26 mouse cellular contexts compared by ENCODE assay signal in the genomic region with DNA sequence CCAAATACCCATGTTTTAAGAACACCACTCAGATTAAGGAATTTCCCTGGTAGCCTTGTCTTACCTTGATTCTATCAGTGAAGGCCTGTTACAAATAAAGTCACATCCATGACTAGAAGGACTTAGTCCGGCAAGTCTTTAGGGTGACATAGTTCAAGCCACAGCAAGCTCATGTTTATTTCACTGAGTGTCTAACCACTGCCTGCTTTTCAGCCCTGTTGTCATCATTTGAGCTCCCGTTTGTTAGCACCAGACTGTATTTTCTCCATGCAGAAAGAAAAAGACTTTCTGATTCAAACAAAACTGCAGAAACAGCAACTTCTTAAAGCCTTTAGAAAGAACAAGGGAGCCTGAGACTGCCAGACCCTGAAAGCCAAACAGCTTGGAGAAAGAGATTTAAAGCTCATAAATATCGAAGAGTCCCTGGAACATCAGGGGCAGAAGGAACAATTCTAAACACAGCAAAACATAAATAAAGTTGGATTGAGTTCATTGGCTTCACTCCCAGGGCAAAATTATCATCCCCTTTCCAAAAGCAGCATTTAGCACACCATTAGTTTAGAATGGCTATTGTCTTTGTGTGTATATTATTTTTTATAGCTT.
DNase-seq lines count a peak whose midpoint lies in the region; ATAC-seq and TF ChIP-seq lines count a peak whose summit lies in the region.
"Had no signal": no experiment of that assay in that cellular context is flagged by ENCODE, and none has a peak within 500 bp of the region (broad histone marks: within the 10 kb centered on the region; RNA-seq: fewer than 3 reads in every experiment).

No protein-coding gene starts in this region.

- no peaks in the 10 kb centered on the region for H3K36me3 ChIP-seq in kidney, postnatal 0 days (ENCODE audit: insufficient read depth, low read length)
- no peaks in the 10 kb centered on the region for H3K36me3 ChIP-seq in kidney, embryonic 15.5 days
- no peaks in the 10 kb centered on the region for H3K36me3 ChIP-seq in lung, embryonic 16.5 days (ENCODE audit: control insufficient read depth, insufficient read depth, low read length)
- no peaks in the 10 kb centered on the region for H3K36me3 ChIP-seq in stomach, embryonic 15.5 days
- H3K36me3 ChIP-seq in stomach, postnatal 0 days (ENCODE audit: control insufficient read depth, insufficient read depth, low read length): no peaks in the 10 kb centered on the region
- H3K36me3 ChIP-seq: forebrain, embryonic 10.5 days; G1E; heart, embryonic 10.5 days; heart, embryonic 13.5 days had no signal

- ATAC-seq in kidney, postnatal 0 days (replicated peaks; ENCODE audit: low FRiP score, low read depth): no peak
- no peak for ATAC-seq in kidney, embryonic 15.5 days (replicated peaks; ENCODE audit: low FRiP score)
- peak; percentile 83 for ATAC-seq in lung, embryonic 16.5 days (ENCODE audit: low read depth)
- no peak for ATAC-seq in stomach, embryonic 15.5 days (ENCODE audit: insufficient read depth, low FRiP score, low read depth)
- no peak for ATAC-seq in stomach, postnatal 0 days (ENCODE audit: low FRiP score, low TSS enrichment)
- ATAC-seq: forebrain, embryonic 13.5 days; forebrain, embryonic 16.5 days; Patski had no signal

- peak; percentile 15 for DNase-seq in kidney, postnatal 0 days (ENCODE audit: low spot score)
- DNase-seq in lung, postnatal 4 days: no peak
- DNase-seq in stomach, postnatal 0 days (ENCODE audit: low spot score): no peak
- DNase-seq: adrenal gland, postnatal 10 days; adrenal gland, postnatal 36 days; B cell, adult 2 months; cerebellum, adult 18-20 months; cerebellum, adult 9-10 months; cerebellum, postnatal 14 days; gastrocnemius, postnatal 10 days; gastrocnemius, postnatal 36 days; heart, adult 2 months; heart, postnatal 14 days; heart, postnatal 4 days had no signal

- no peaks in the 10 kb centered on the region for H3K4me1 ChIP-seq in kidney, postnatal 0 days (replicated peaks; ENCODE audit: insufficient read depth, low read length)
- no peaks in the 10 kb centered on the region for H3K4me1 ChIP-seq in kidney, embryonic 15.5 days
- H3K4me1 ChIP-seq in lung, embryonic 16.5 days (replicated peaks; ENCODE audit: control insufficient read depth, insufficient read depth, low read length): 0 out of 2 replicates have a peak, but pooled peaks cover 6% of the 10 kb centered on the region
- no peaks in the 10 kb centered on the region for H3K4me1 ChIP-seq in stomach, embryonic 15.5 days
- H3K4me1 ChIP-seq in stomach, postnatal 0 days (replicated peaks; ENCODE audit: control insufficient read depth, insufficient read depth): no peaks in the 10 kb centered on the region
- H3K4me1 ChIP-seq: forebrain, embryonic 10.5 days; forebrain, embryonic 13.5 days; heart, embryonic 10.5 days; heart, embryonic 13.5 days had no signal

- TF ChIP-seq EP300 in stomach, postnatal 0 days (optimal IDR thresholded peaks at IDR 0.05): no peak

- WGBS in kidney, postnatal 0 days: 62% methylated on average over 3 of the region's 3 CpGs
- WGBS in kidney, embryonic 15.5 days: 61% methylated on average over 3 of the region's 3 CpGs
- 33% methylated on average over 3 of the region's 3 CpGs for WGBS in lung, embryonic 16.5 days
- WGBS in stomach, embryonic 15.5 days: 62% methylated on average over 3 of the region's 3 CpGs
- 48% methylated on average over 3 of the region's 3 CpGs for WGBS in stomach, postnatal 0 days

- no peak overlapping the region for H3K9ac ChIP-seq in kidney, postnatal 0 days (ENCODE audit: low read depth, low read length)
- H3K9ac ChIP-seq in kidney, embryonic 15.5 days: no peak overlapping the region
- no peak overlapping the region for H3K9ac ChIP-seq in lung, embryonic 16.5 days (ENCODE audit: low read length)
- H3K9ac ChIP-seq in stomach, embryonic 15.5 days: no peak overlapping the region
- no peak overlapping the region for H3K9ac ChIP-seq in stomach, postnatal 0 days (ENCODE audit: low read length)
- H3K9ac ChIP-seq: forebrain, embryonic 13.5 days; heart, embryonic 13.5 days; hindbrain, embryonic 14.5 days had no signal

- H3K4me2 ChIP-seq in kidney, postnatal 0 days (ENCODE audit: low read length): no peak overlapping the region
- no peak overlapping the region for H3K4me2 ChIP-seq in kidney, embryonic 15.5 days
- H3K4me2 ChIP-seq in lung, embryonic 16.5 days (ENCODE audit: low read depth, low read length): no peak overlapping the region
- H3K4me2 ChIP-seq in stomach, embryonic 15.5 days: no peak overlapping the region
- H3K4me2 ChIP-seq in stomach, postnatal 0 days (replicated peaks; ENCODE audit: low read depth): no peak overlapping the region
- H3K4me2 ChIP-seq: forebrain, embryonic 13.5 days; heart, embryonic 13.5 days; hindbrain, embryonic 14.5 days had no signal

- no peaks in the 10 kb centered on the region for H3K27me3 ChIP-seq in kidney, postnatal 0 days (ENCODE audit: insufficient read depth, low read length)
- no peaks in the 10 kb centered on the region for H3K27me3 ChIP-seq in kidney, embryonic 15.5 days
- H3K27me3 ChIP-seq in lung, embryonic 16.5 days (ENCODE audit: control insufficient read depth, insufficient read depth, low read depth, low read length): no peaks in the 10 kb centered on the region
- H3K27me3 ChIP-seq in stomach, embryonic 15.5 days (replicated peaks): no peaks in the 10 kb centered on the region
- no peaks in the 10 kb centered on the region for H3K27me3 ChIP-seq in stomach, postnatal 0 days (ENCODE audit: control insufficient read depth, insufficient read depth, low read length)
- H3K27me3 ChIP-seq: CH12.LX; forebrain, embryonic 13.5 days; heart, embryonic 13.5 days; Patski had no signal

- no peaks in the 10 kb centered on the region for H3K9me3 ChIP-seq in kidney, postnatal 0 days (replicated peaks; ENCODE audit: low read length)
- H3K9me3 ChIP-seq in kidney, embryonic 15.5 days (replicated peaks): no peaks in the 10 kb centered on the region
- H3K9me3 ChIP-seq in lung, embryonic 16.5 days (ENCODE audit: control insufficient read depth, low read length): no peaks in the 10 kb centered on the region
- H3K9me3 ChIP-seq in stomach, embryonic 15.5 days: no peaks in the 10 kb centered on the region
- H3K9me3 ChIP-seq in stomach, postnatal 0 days (ENCODE audit: control insufficient read depth, low read length): no peaks in the 10 kb centered on the region
- H3K9me3 ChIP-seq: forebrain, embryonic 10.5 days; forebrain, embryonic 13.5 days; heart, embryonic 10.5 days; heart, embryonic 13.5 days had no signal

- no peak overlapping the region for H3K4me3 ChIP-seq in kidney, postnatal 0 days (replicated peaks; ENCODE audit: low read depth, low read length)
- H3K4me3 ChIP-seq in kidney, embryonic 15.5 days (replicated peaks): no peak overlapping the region
- no peak overlapping the region for H3K4me3 ChIP-seq in lung, embryonic 16.5 days (ENCODE audit: low read length)
- H3K4me3 ChIP-seq in stomach, embryonic 15.5 days (replicated peaks): no peak overlapping the region
- H3K4me3 ChIP-seq in stomach, postnatal 0 days (ENCODE audit: low read depth, low read length): no peak overlapping the region
- H3K4me3 ChIP-seq: forebrain, embryonic 10.5 days; forebrain, embryonic 13.5 days; heart, adult 2 months; heart, embryonic 10.5 days; heart, embryonic 13.5 days had no signal

- TF ChIP-seq CTCF in kidney, postnatal 0 days (IDR thresholded peaks at IDR 0.05; ENCODE audit: low read depth): no peak
- no peak for TF ChIP-seq CTCF in stomach, postnatal 0 days (IDR thresholded peaks at IDR 0.05; ENCODE audit: low read depth)

- H3K27ac ChIP-seq in kidney, postnatal 0 days: no peak overlapping the region
- no peak overlapping the region for H3K27ac ChIP-seq in kidney, embryonic 15.5 days
- peak overlapping the region; percentile 36 for H3K27ac ChIP-seq in lung, embryonic 16.5 days (ENCODE audit: low read length)
- H3K27ac ChIP-seq in stomach, embryonic 15.5 days: 0 out of 2 replicates have a peak overlapping the region, but pooled peaks have one; percentile 8
- H3K27ac ChIP-seq in stomach, postnatal 0 days (replicated peaks): no peak overlapping the region
- H3K27ac ChIP-seq: forebrain, embryonic 10.5 days; forebrain, embryonic 13.5 days; heart, adult 2 months; heart, embryonic 10.5 days; heart, embryonic 13.5 days; hindbrain, embryonic 14.5 days had no signal

Comparison
In these comparisons a context has a peak if more than half of its experiments do, and no peak if none do; other contexts are left out.
1. H3K27ac ChIP-seq: peak in lung, embryonic 16.5 days (single experiment) and stomach, embryonic 15.5 days (single experiment); none in kidney, postnatal 0 days (single experiment), kidney, embryonic 15.5 days (single experiment) and stomach, postnatal 0 days (single experiment).